In genomic region chr4:137345112-137345511, GRCm38 (mm10) we compare ENCODE assay signal across 28 mouse cellular contexts. TPM values are rescaled to one million over a fixed set of nuclear protein-coding genes. Genes with fewer than 3 reads are reported as not detected.
DNase-seq lines count a peak whose midpoint lies in the region; ATAC-seq and TF ChIP-seq lines count a peak whose summit lies in the region.
"Had no signal": no experiment of that assay in that cellular context is flagged by ENCODE, and none has a peak within 500 bp of the region (broad histone marks: within the 10 kb centered on the region; RNA-seq: fewer than 3 reads in every experiment).

No protein-coding gene starts in this region.

- H3K27me3 ChIP-seq in hindbrain, embryonic 11.5 days (ENCODE audit: control insufficient read depth, insufficient read depth, low read length), result no peaks in the 10 kb centered on the region
- H3K27me3 ChIP-seq in thymus, adult 2 months (ENCODE audit: control insufficient read depth, insufficient read depth, low read length), result no peaks in the 10 kb centered on the region
- H3K27me3 ChIP-seq: embryonic facial prominence, embryonic 13.5 days; forebrain, embryonic 13.5 days; liver, embryonic 15.5 days; lung, embryonic 15.5 days; neural tube, embryonic 12.5 days; stomach, embryonic 15.5 days had no signal

- no peak overlapping the region for H3K9ac ChIP-seq in hindbrain, embryonic 11.5 days (ENCODE audit: low read depth, low read length)
- H3K9ac ChIP-seq: embryonic facial prominence, embryonic 13.5 days; forebrain, embryonic 13.5 days; liver, embryonic 15.5 days; lung, embryonic 15.5 days; neural tube, embryonic 12.5 days; stomach, embryonic 15.5 days had no signal

- H3K9me3 ChIP-seq in hindbrain, embryonic 11.5 days (ENCODE audit: control insufficient read depth, low read length), result no peaks in the 10 kb centered on the region
- H3K9me3 ChIP-seq: embryonic facial prominence, embryonic 13.5 days; forebrain, embryonic 13.5 days; hindbrain, embryonic 10.5 days; liver, embryonic 15.5 days; lung, embryonic 15.5 days; neural tube, embryonic 12.5 days; stomach, embryonic 15.5 days had no signal

- no peak for TF ChIP-seq CTCF in thymus, adult 2 months (IDR thresholded peaks at IDR 0.05; ENCODE audit: borderline replicate concordance, control insufficient read depth, extremely low read depth, insufficient read depth, low read length, poor library complexity)

- no peak overlapping the region for H3K4me3 ChIP-seq in hindbrain, embryonic 11.5 days (ENCODE audit: low read depth, low read length)
- H3K4me3 ChIP-seq in thymus, adult 2 months (ENCODE audit: control insufficient read depth, insufficient read depth, low read length), result no peak overlapping the region
- H3K4me3 ChIP-seq: embryonic facial prominence, embryonic 13.5 days; forebrain, embryonic 13.5 days; hindbrain, embryonic 10.5 days; left cerebral cortex, adult 2 months; liver, embryonic 15.5 days; lung, embryonic 15.5 days; neural tube, embryonic 12.5 days; stomach, embryonic 15.5 days had no signal

- no peaks in the 10 kb centered on the region for H3K4me1 ChIP-seq in hindbrain, embryonic 11.5 days (replicated peaks; ENCODE audit: control insufficient read depth, insufficient read depth, low read length)
- H3K4me1 ChIP-seq in thymus, adult 2 months (replicated peaks; ENCODE audit: control insufficient read depth, insufficient read depth, low read length), result no peaks in the 10 kb centered on the region; the same call in 1 of the 2 replicates
- H3K4me1 ChIP-seq: hindbrain, embryonic 10.5 days; lung, embryonic 15.5 days; neural tube, embryonic 12.5 days had no signal

- peak; percentile 45 for DNase-seq in 3T3-L1 (ENCODE audit: low read depth, low spot score)
- peak; percentile 52 for DNase-seq in CD4-positive, CD25-positive, alpha-beta regulatory T cell, adult 2 months (ENCODE audit: low read depth, low spot score)
- peak; percentile 49 for DNase-seq in naive thymus-derived CD4-positive, alpha-beta T cell, adult 2 months (ENCODE audit: low read depth)
- DNase-seq in right cerebral cortex, adult 2 months (ENCODE audit: low spot score in 2 of 2), result no peak
- no peak for DNase-seq in hindbrain, embryonic 11.5 days (ENCODE audit: low spot score)
- DNase-seq in thymus, adult 2 months, result no peak
- DNase-seq: adrenal gland, postnatal 10 days; cerebellum, adult 2 months; cerebellum, postnatal 25 days; embryo, embryonic 11 days; kidney, adult 2 months; left cerebral cortex, postnatal 4 days; liver; right cerebral cortex, postnatal 4 days; thymus, adult 18-20 months had no signal

- peak; percentile 31 for ATAC-seq in activated CD4-positive, CD25-positive, alpha-beta regulatory T cell, adult 4 months
- ATAC-seq in hindbrain, embryonic 11.5 days (ENCODE audit: low FRiP score), result no peak
- ATAC-seq: forebrain, embryonic 13.5 days; hindbrain, postnatal 0 days had no signal

- 92% methylated on average over 2 of the region's 2 CpGs for WGBS in hindbrain, embryonic 11.5 days
- 17% methylated on average over 2 of the region's 2 CpGs for WGBS in thymus, adult 2 months

- H3K36me3 ChIP-seq in hindbrain, embryonic 11.5 days (ENCODE audit: control insufficient read depth, insufficient read depth, low read length), result no peaks in the 10 kb centered on the region
- 0 out of 2 replicates have a peak, but pooled peaks cover 4% of the 10 kb centered on the region for H3K36me3 ChIP-seq in thymus, adult 2 months (ENCODE audit: control insufficient read depth, insufficient read depth, low read length)
- H3K36me3 ChIP-seq: lung, embryonic 15.5 days had no signal

- no peak for TF ChIP-seq POLR2A in thymus, adult 2 months (IDR thresholded peaks at IDR 0.05; ENCODE audit: control insufficient read depth, extremely low read depth, insufficient read depth, low read length, poor library complexity)

- H3K4me2 ChIP-seq in hindbrain, embryonic 11.5 days (replicated peaks; ENCODE audit: low read depth, low read length), result no peak overlapping the region
- H3K4me2 ChIP-seq: embryonic facial prominence, embryonic 13.5 days; forebrain, embryonic 13.5 days; heart, embryonic 11.5 days; liver, embryonic 15.5 days; lung, embryonic 15.5 days; midbrain, embryonic 11.5 days; neural tube, embryonic 12.5 days; stomach, embryonic 15.5 days had no signal

- no peak overlapping the region for H3K27ac ChIP-seq in hindbrain, embryonic 11.5 days (ENCODE audit: low read depth, low read length)
- H3K27ac ChIP-seq in thymus, adult 2 months (ENCODE audit: control insufficient read depth, insufficient read depth, low read length), result no peak overlapping the region
- H3K27ac ChIP-seq: embryonic facial prominence, embryonic 13.5 days; forebrain, embryonic 13.5 days; hindbrain, embryonic 10.5 days; hindbrain, postnatal 0 days; kidney, postnatal 0 days; left cerebral cortex, adult 2 months; liver, embryonic 15.5 days; lung, embryonic 15.5 days; neural tube, embryonic 12.5 days; stomach, embryonic 15.5 days had no signal

RNA-seq across cellular contexts. Expression of gene Cdc42, which starts 12.4 kb away (rescaled TPM):
- polyA plus RNA-seq in activated CD4-positive, CD25-positive, alpha-beta regulatory T cell, adult 4 months (2017; shearing (Covaris generic)), result 100 to 1,000 TPM; 726 to 745 TPM
- 692 and 744 TPM in 2 replicates for polyA plus RNA-seq in hindbrain, embryonic 11.5 days (2014; fragmentation: Nextera tagmentation; extraction: Ambion mirVana)
- polyA plus RNA-seq in thymus, adult 2 months (2012; rRNA removed), result 80.3 and 94.4 TPM in 2 replicates

Comparison
In these comparisons a context has a peak if more than half of its experiments do, and no peak if none do; other contexts are left out.
1. DNase-seq: peak in 3T3-L1 (single experiment), CD4-positive, CD25-positive, alpha-beta regulatory T cell, adult 2 months (single experiment) and naive thymus-derived CD4-positive, alpha-beta T cell, adult 2 months (single experiment); none in right cerebral cortex, adult 2 months (0 of 2), hindbrain, embryonic 11.5 days (single experiment) and thymus, adult 2 months (single experiment).